Mouse (Mus musculus): ENCODE measurements around the gene Zfp827.

- TF ChIP-seq EP300 (IDR thresholded peaks at IDR 0.05; ENCODE audit: insufficient read depth, low read depth, low read length) = no peak
- TF ChIP-seq POLR2A (IDR thresholded peaks at IDR 0.05; ENCODE audit: insufficient read depth, low read length) = no peak
Measured at GRCm38 (mm10) chr8:79103185-79103878, 75.1 kb downstream of the Zfp827 start.
